Mouse (Mus musculus): ENCODE measurements around the gene Tdgf1. TPM values are rescaled to one million over a fixed set of nuclear protein-coding genes. Genes with fewer than 3 reads are reported as not detected.

Gene Tdgf1
- polyA plus RNA-seq, 2 experiments: not detected

DNA sequence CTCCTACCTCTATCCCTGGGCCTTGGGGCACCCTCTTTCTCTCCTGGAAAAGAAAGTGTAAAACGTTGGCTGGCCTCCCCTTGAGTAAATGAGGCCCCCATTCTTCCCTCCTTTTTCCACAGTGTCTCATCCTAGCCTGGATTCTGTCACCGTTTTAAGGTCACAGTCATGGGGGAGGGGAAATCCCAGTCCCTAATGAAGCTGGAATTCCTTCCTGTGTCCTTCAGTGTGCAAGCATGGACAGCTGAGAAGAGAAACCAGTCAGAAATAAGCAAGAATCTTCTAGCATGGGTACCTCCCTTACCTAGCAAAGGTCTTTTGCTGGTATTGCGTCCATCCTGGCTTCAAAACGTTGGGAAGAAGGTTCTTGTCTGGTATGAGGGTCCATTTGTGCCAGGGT lies 43.2 kb upstream of the Tdgf1 start:
- peak overlapping the region; percentile 48 for H3K4me2 ChIP-seq (ENCODE audit: low read depth)
- no peaks in the 10 kb centered on the region for H3K27me3 ChIP-seq (ENCODE audit: control insufficient read depth, insufficient read depth, low read length)
- ATAC-seq (ENCODE audit: insufficient read depth): no peak
- no peak for DNase-seq (ENCODE audit: low read depth in 3 of 3, low spot score in 3 of 3)
- H3K36me3 ChIP-seq (replicated peaks; ENCODE audit: control insufficient read depth, insufficient read depth, low read depth): no peaks in the 10 kb centered on the region
- TF ChIP-seq EP300 (IDR thresholded peaks at IDR 0.05; ENCODE audit: low read depth): no peak
- TF ChIP-seq CTCF (IDR thresholded peaks at IDR 0.05; ENCODE audit: low read depth): no peak
- peak overlapping the region; percentile 20; the same call in 1 of the 2 replicates for H3K9ac ChIP-seq (replicated peaks)
- peaks cover 0 to 7% of the 10 kb centered on the region in 2 experiments; a peak in 2 of 4 replicates for H3K4me1 ChIP-seq (replicated peaks; ENCODE audit: control insufficient read depth in 2 of 2, insufficient read depth in 2 of 2, low read length in 1 of 2)
- H3K27ac ChIP-seq: no peak overlapping the region
- 33% methylated on average over 4 of the region's 4 CpGs for WGBS (ENCODE audit: insufficient replicate concordance)
- H3K9me3 ChIP-seq (ENCODE audit: control insufficient read depth, low read length): no peaks in the 10 kb centered on the region
- H3K4me3 ChIP-seq (ENCODE audit: insufficient read depth in 1 of 2, low read depth in 2 of 2, low read length in 2 of 2): peak overlapping the region; percentile 38 to 52

DNA sequence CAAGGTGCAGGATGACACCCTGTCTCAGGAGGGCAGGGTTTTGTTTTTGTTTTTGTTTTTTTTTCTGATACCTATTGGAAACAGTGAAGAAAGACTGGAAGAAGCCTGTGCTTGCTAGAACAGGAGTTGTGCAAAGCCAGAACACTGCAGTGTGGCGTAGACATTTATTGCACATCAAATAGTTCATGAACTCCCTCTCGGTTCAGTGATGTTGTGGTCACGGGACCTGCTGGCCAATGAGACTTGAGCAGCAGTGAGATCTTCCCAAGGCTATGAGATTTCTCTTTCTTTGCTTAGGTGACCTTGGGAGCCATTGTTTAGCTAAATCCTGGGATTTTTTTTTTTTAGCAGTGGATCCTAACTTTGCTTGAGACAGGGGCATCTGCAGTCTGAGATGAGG lies 42.1 kb upstream of the Tdgf1 start:
- Histone ChIP-seq H3K27me3 (ENCODE audit: control insufficient read depth, insufficient read depth, low read length) (no peaks in the 10 kb centered on the region), H3K9me3 (ENCODE audit: control insufficient read depth, low read length) (no peaks in the 10 kb centered on the region), H3K27ac (no peak overlapping the region), H3K4me2 (ENCODE audit: low read depth) (peak overlapping the region; percentile 48), H3K4me3 (ENCODE audit: insufficient read depth in 1 of 2, low read depth in 2 of 2, low read length in 2 of 2) (peak overlapping the region; percentile 18 to 24; a peak in 3 of 4 replicates), H3K9ac (replicated peaks) (no peak overlapping the region), H3K36me3 (replicated peaks; ENCODE audit: control insufficient read depth, insufficient read depth, low read depth) (no peaks in the 10 kb centered on the region), H3K4me1 (replicated peaks; ENCODE audit: control insufficient read depth in 2 of 2, insufficient read depth in 2 of 2, low read length in 1 of 2) (peaks cover 0 to 7% of the 10 kb centered on the region in 2 experiments; a peak in 2 of 4 replicates)
- DNase-seq (ENCODE audit: low read depth in 3 of 3, low spot score in 3 of 3) (no peak), ATAC-seq (ENCODE audit: insufficient read depth) (no peak)
- TF ChIP-seq EP300 (IDR thresholded peaks at IDR 0.05; ENCODE audit: low read depth): no peak
- TF ChIP-seq CTCF (IDR thresholded peaks at IDR 0.05; ENCODE audit: low read depth): no peak
- WGBS (ENCODE audit: insufficient replicate concordance): 50% methylated on average over 3 of the region's 3 CpGs

DNA sequence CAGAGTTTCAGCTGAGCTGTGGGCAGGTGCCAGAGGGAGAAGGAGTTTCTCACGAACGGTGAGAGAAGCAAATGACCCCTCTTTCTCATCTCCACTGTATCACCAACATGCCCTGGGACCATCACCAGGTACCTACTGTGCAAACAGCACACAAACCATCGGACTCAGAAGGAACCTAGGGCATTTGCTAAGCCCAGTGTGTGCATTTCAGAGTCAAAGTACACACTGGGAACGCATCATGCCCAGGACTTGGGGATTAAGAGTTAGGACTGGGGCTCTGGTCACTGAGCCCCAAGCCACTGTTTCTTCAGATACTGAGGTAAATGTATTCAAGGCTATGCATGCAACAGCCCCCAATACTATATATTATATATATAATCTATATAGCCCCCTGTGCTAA lies 41.4 kb upstream of the Tdgf1 start:
- no peak for DNase-seq (ENCODE audit: low read depth in 3 of 3, low spot score in 3 of 3)
- H3K4me2 ChIP-seq (ENCODE audit: low read depth): peak overlapping the region; percentile 44
- H3K36me3 ChIP-seq (replicated peaks; ENCODE audit: control insufficient read depth, insufficient read depth, low read depth): no peaks in the 10 kb centered on the region
- no peaks in the 10 kb centered on the region for H3K9me3 ChIP-seq (ENCODE audit: control insufficient read depth, low read length)
- ATAC-seq (ENCODE audit: insufficient read depth): no peak
- TF ChIP-seq EP300 (IDR thresholded peaks at IDR 0.05; ENCODE audit: low read depth): no peak
- TF ChIP-seq CTCF (IDR thresholded peaks at IDR 0.05; ENCODE audit: low read depth): no peak
- H3K4me1 ChIP-seq (replicated peaks; ENCODE audit: control insufficient read depth in 2 of 2, insufficient read depth in 2 of 2, low read length in 1 of 2): peaks cover 0 to 7% of the 10 kb centered on the region in 2 experiments; a peak in 2 of 4 replicates
- peak overlapping the region; percentile 32; a peak in 3 of 4 replicates for H3K4me3 ChIP-seq (ENCODE audit: insufficient read depth in 1 of 2, low read depth in 2 of 2, low read length in 2 of 2)
- WGBS (ENCODE audit: insufficient replicate concordance): 50% methylated on average over 4 of the region's 4 CpGs
- H3K27me3 ChIP-seq (ENCODE audit: control insufficient read depth, insufficient read depth, low read length): no peaks in the 10 kb centered on the region
- no peak overlapping the region for H3K9ac ChIP-seq (replicated peaks)
- H3K27ac ChIP-seq: no peak overlapping the region

DNA sequence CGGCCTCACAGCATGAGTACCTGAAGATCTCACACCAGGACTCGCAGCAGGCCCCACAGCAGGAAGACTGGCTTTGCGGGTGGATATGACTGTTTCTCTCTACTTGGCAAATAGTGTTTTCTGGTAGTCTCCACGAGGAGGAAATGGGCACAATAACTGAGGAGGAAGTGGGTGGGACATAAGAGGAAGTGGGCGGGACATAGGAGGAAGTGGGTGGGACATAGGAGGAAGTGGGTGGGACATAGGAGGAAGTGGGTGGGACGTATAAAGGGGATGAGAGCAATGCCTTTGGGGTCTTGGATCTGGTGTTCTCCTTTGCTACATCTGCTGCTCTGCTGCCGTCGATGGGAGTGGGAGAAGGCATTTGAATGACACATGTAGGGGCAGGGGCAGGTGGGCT lies 40.0 kb upstream of the Tdgf1 start:
- Histone ChIP-seq H3K4me3 (ENCODE audit: insufficient read depth in 1 of 2, low read depth in 2 of 2, low read length in 2 of 2) (no peak overlapping the region), H3K4me2 (ENCODE audit: low read depth) (no peak overlapping the region), H3K9me3 (ENCODE audit: control insufficient read depth, low read length) (no peaks in the 10 kb centered on the region), H3K4me1 (replicated peaks; ENCODE audit: control insufficient read depth in 2 of 2, insufficient read depth in 2 of 2, low read length in 1 of 2) (peaks cover 0 to under 1% of the 10 kb centered on the region in 2 experiments; a peak in 1 of 4 replicates), H3K27me3 (ENCODE audit: control insufficient read depth, insufficient read depth, low read length) (no peaks in the 10 kb centered on the region), H3K9ac (replicated peaks) (no peak overlapping the region), H3K36me3 (replicated peaks; ENCODE audit: control insufficient read depth, insufficient read depth, low read depth) (no peaks in the 10 kb centered on the region), H3K27ac (no peak overlapping the region)
- ATAC-seq (ENCODE audit: insufficient read depth) (no peak), DNase-seq (ENCODE audit: low read depth in 3 of 3, low spot score in 3 of 3) (no peak)
- 65% methylated on average over 8 of the region's 8 CpGs for WGBS (ENCODE audit: insufficient replicate concordance)
- no peak for TF ChIP-seq EP300 (IDR thresholded peaks at IDR 0.05; ENCODE audit: low read depth)
- TF ChIP-seq CTCF (IDR thresholded peaks at IDR 0.05; ENCODE audit: low read depth): no peak

DNA sequence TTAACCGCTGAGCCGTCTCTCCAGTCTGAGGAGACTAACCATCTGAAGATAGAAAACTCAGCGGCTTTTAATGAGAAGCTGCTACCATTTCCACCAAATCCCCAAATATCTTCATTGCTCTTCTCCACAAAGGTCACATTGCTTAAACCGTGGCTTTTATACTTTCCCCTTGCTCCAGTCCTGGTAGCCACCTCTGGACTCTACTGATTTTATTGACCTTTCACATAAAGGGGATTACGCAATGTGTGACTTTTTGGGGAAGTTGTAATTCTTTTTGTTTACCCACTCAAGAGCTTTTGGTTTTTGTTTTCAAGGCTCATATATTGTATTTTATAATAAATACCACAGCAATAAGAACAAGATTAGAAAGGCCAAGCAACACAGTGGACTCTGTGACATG lies 39.6 kb upstream of the Tdgf1 start:
- DNase-seq (ENCODE audit: low read depth in 3 of 3, low spot score in 3 of 3): no peak
- Histone ChIP-seq H3K4me2 (ENCODE audit: low read depth) (no peak overlapping the region), H3K4me3 (ENCODE audit: insufficient read depth in 1 of 2, low read depth in 2 of 2, low read length in 2 of 2) (no peak overlapping the region), H3K9ac (replicated peaks) (no peak overlapping the region), H3K27me3 (ENCODE audit: control insufficient read depth, insufficient read depth, low read length) (no peaks in the 10 kb centered on the region), H3K27ac (no peak overlapping the region), H3K9me3 (ENCODE audit: control insufficient read depth, low read length) (no peaks in the 10 kb centered on the region), H3K4me1 (replicated peaks; ENCODE audit: control insufficient read depth in 2 of 2, insufficient read depth in 2 of 2, low read length in 1 of 2) (no peaks in the 10 kb centered on the region; a peak in 1 of 4 replicates), H3K36me3 (replicated peaks; ENCODE audit: control insufficient read depth, insufficient read depth, low read depth) (no peaks in the 10 kb centered on the region)
- WGBS (ENCODE audit: insufficient replicate concordance): 78% methylated on average over 5 of the region's 5 CpGs
- TF ChIP-seq CTCF (IDR thresholded peaks at IDR 0.05; ENCODE audit: low read depth): no peak
- TF ChIP-seq EP300 (IDR thresholded peaks at IDR 0.05; ENCODE audit: low read depth): no peak
- ATAC-seq (ENCODE audit: insufficient read depth): no peak

Data from liver, embryonic 14.5 days (tissue).